Mouse (Mus musculus) liver, embryonic 15.5 days (tissue): ENCODE measurements around the gene Mul1. TPM values are rescaled to one million over a fixed set of nuclear protein-coding genes. Genes with fewer than 3 reads are reported as not detected.
A peak's percentile ranks its signal among the peaks of the same experiment; 100 is the strongest.

Source experiments
- ATAC-seq: fragments of 200-750 bp; cut with Nextera tagmentation; 2 replicates; pipeline ENCODE4 v1.8.0; 2017; ENCODE audit warnings: moderate number of reproducible peaks, mild to moderate bottlenecking, moderate library complexity; ENCODE audit not compliant: insufficient read depth
- H3K27ac ChIP-seq: fragments of 300-500 bp; sonication (generic); replicated peaks from 2 replicates; pipeline ENCODE4 v1.5.1; 2015; ENCODE audit warnings: mild to moderate bottlenecking, inconsistent platforms
- H3K27me3 ChIP-seq: fragments of 300-500 bp; sonication (generic); 2 replicates; pipeline ENCODE4 v1.6.1; 2015; ENCODE audit warnings: mild to moderate bottlenecking, inconsistent platforms
- H3K36me3 ChIP-seq: fragments of 300-500 bp; sonication (generic); replicated peaks from 2 replicates; pipeline ENCODE4 v1.6.1; 2015; ENCODE audit warnings: moderate library complexity, mild to moderate bottlenecking, inconsistent platforms
- H3K4me1 ChIP-seq: fragments of 300-500 bp; sonication (generic); replicated peaks from 2 replicates; pipeline ENCODE4 v1.6.1; 2015; ENCODE audit warnings: inconsistent platforms
- H3K4me2 ChIP-seq: fragments of 300-500 bp; sonication (generic); 2 replicates; pipeline ENCODE4 v1.6.1; 2015; ENCODE audit warnings: moderate library complexity, mild to moderate bottlenecking, inconsistent platforms
- H3K4me3 ChIP-seq: fragments of 300-500 bp; sonication (generic); replicated peaks from 2 replicates; pipeline ENCODE4 v1.5.1; 2015; ENCODE audit warnings: mild to moderate bottlenecking, inconsistent platforms
- H3K9ac ChIP-seq: fragments of 300-500 bp; sonication (generic); 2 replicates; pipeline ENCODE4 v1.6.1; 2015; ENCODE audit warnings: moderate library complexity, mild to moderate bottlenecking, inconsistent platforms
- H3K9me3 ChIP-seq: fragments of 300-500 bp; sonication (generic); replicated peaks from 2 replicates; pipeline ENCODE4 v1.6.1; 2016; ENCODE audit warnings: inconsistent platforms
- WGBS: fragments of 180-500 bp; shearing (Covaris S2); methylation state at CpG from one replicate; pipeline ENCODE4 v1.1.7; 2015; ENCODE audit warnings: mixed read lengths; ENCODE audit not compliant: insufficient replicate concordance; 5-methylcytosine and 5-hydroxymethylcytosine counted together
- polyA plus RNA-seq: library from polyadenylated mRNA; unstranded; fragments of >200 nt; fragmentation: Nextera tagmentation; extraction: Ambion mirVana; gene quantifications from 2 replicates; pipeline ENCODE4 v1.2.1, GENCODE M21; 2015

Gene Mul1
- polyA plus RNA-seq, 1 experiment from 2014 or later: 8.6 TPM

GRCm38 (mm10) chr4:138446981-138447380 is 12.5 kb downstream of the Mul1 start:
- Histone ChIP-seq H3K9ac (no peak overlapping the region), H3K4me3 (no peak overlapping the region), H3K27ac (no peak overlapping the region), H3K27me3 (peaks cover 65% of the 10 kb centered on the region), H3K4me1 (no peaks in the 10 kb centered on the region; the same call in 1 of the 2 replicates), H3K36me3 (no peaks in the 10 kb centered on the region), H3K9me3 (no peaks in the 10 kb centered on the region), H3K4me2 (no peak overlapping the region)
- 16% methylated on average over 13 of the region's 13 CpGs for WGBS
- no peak for ATAC-seq

- Histone ChIP-seq H3K9me3 (no peaks in the 10 kb centered on the region), H3K4me2 (no peak overlapping the region), H3K36me3 (no peaks in the 10 kb centered on the region), H3K27ac (no peak overlapping the region), H3K9ac (no peak overlapping the region), H3K27me3 (peaks cover 69% of the 10 kb centered on the region), H3K4me1 (no peaks in the 10 kb centered on the region; the same call in 1 of the 2 replicates), H3K4me3 (no peak overlapping the region)
- ATAC-seq: 0 out of 2 replicates have a peak, but pooled peaks have one; percentile 27
- WGBS: 2% methylated on average over 8 of the region's 8 CpGs
Measured at GRCm38 (mm10) chr4:138447387-138447786, 12.9 kb downstream of the Mul1 start.

GRCm38 (mm10) chr4:138447827-138448602 is 13.5 kb downstream of the Mul1 start:
- H3K27me3 ChIP-seq: peaks cover 75% of the 10 kb centered on the region

GRCm38 (mm10) chr4:138448872-138449615 is 14.6 kb downstream of the Mul1 start:
- no peak overlapping the region for H3K9ac ChIP-seq
- no peak overlapping the region for H3K4me3 ChIP-seq
- no peak for ATAC-seq
- 44% methylated on average over 7 of the region's 7 CpGs for WGBS
- H3K4me2 ChIP-seq: no peak overlapping the region
- no peaks in the 10 kb centered on the region for H3K9me3 ChIP-seq
- no peak overlapping the region for H3K27ac ChIP-seq
- H3K27me3 ChIP-seq: peaks cover 84% of the 10 kb centered on the region
- no peaks in the 10 kb centered on the region for H3K36me3 ChIP-seq
- peaks cover 6% of the 10 kb centered on the region for H3K4me1 ChIP-seq

More at GRCm38 (mm10) chr4:138447827-138448602, 13.5 kb downstream of the Mul1 start:
- H3K27ac ChIP-seq: no peak overlapping the region
- ATAC-seq: no peak
- H3K9me3 ChIP-seq: no peaks in the 10 kb centered on the region
- no peak overlapping the region for H3K4me3 ChIP-seq
- no peak overlapping the region for H3K9ac ChIP-seq
- H3K4me1 ChIP-seq: no peaks in the 10 kb centered on the region; the same call in none of the 2 replicates
- no peak overlapping the region for H3K4me2 ChIP-seq
- WGBS: 36% methylated on average over 15 of the region's 15 CpGs
- no peaks in the 10 kb centered on the region for H3K36me3 ChIP-seq

- H3K27ac ChIP-seq: no peak overlapping the region
- no peak overlapping the region for H3K9ac ChIP-seq
- no peaks in the 10 kb centered on the region for H3K9me3 ChIP-seq
- ATAC-seq: no peak
- H3K36me3 ChIP-seq: no peaks in the 10 kb centered on the region
- H3K4me3 ChIP-seq: no peak overlapping the region
- H3K27me3 ChIP-seq: peaks cover 84% of the 10 kb centered on the region
- WGBS: 50% methylated on average over 12 of the region's 12 CpGs
- no peak overlapping the region for H3K4me2 ChIP-seq
- H3K4me1 ChIP-seq: peaks cover 6% of the 10 kb centered on the region
Measured at GRCm38 (mm10) chr4:138449636-138450314, 15.3 kb downstream of the Mul1 start.

- Histone ChIP-seq H3K36me3 (no peaks in the 10 kb centered on the region), H3K27ac (no peak overlapping the region), H3K4me3 (no peak overlapping the region), H3K9me3 (no peaks in the 10 kb centered on the region), H3K4me2 (no peak overlapping the region), H3K9ac (no peak overlapping the region), H3K27me3 (peaks cover 88% of the 10 kb centered on the region), H3K4me1 (peaks cover 6% of the 10 kb centered on the region)
- 29% methylated on average over 15 of the region's 15 CpGs for WGBS
- ATAC-seq: no peak
Measured at GRCm38 (mm10) chr4:138452306-138453096, 18.0 kb downstream of the Mul1 start.

GRCm38 (mm10) chr4:138453097-138453752 is 18.8 kb downstream of the Mul1 start:
- peaks cover 94% of the 10 kb centered on the region for H3K27me3 ChIP-seq
- H3K4me2 ChIP-seq: peak overlapping the region; percentile 58
- no peak for ATAC-seq
- 7% methylated on average over 19 of the region's 19 CpGs for WGBS
- H3K4me1 ChIP-seq: peaks cover 6% of the 10 kb centered on the region
- H3K9ac ChIP-seq: no peak overlapping the region
- H3K4me3 ChIP-seq: peak overlapping the region; percentile 58; the same call in 1 of the 2 replicates
- no peak overlapping the region for H3K27ac ChIP-seq
- no peaks in the 10 kb centered on the region for H3K36me3 ChIP-seq
- no peaks in the 10 kb centered on the region for H3K9me3 ChIP-seq

- Histone ChIP-seq H3K4me1 (peaks cover 6% of the 10 kb centered on the region), H3K4me2 (peak within 1 kb of the TSS; percentile 58), H3K36me3 (no peaks in the 10 kb centered on the region), H3K27ac (peak within 1 kb of the TSS; percentile 65), H3K27me3 (peaks cover 97% of the 10 kb centered on the region), H3K9ac (peak within 1 kb of the TSS; percentile 48), H3K9me3 (no peaks in the 10 kb centered on the region), H3K4me3 (peak within 1 kb of the TSS; percentile 58)
- WGBS: under 1% methylated on average over 61 of the region's 64 CpGs
- peak; percentile 72 for ATAC-seq
Measured at GRCm38 (mm10) chr4:138453753-138454570, 19.5 kb downstream of the Mul1 start, which contains the start of gene Camk2n1. TSS of gene Camk2n1 (plus strand) at chr4:138454314.

GRCm38 (mm10) chr4:138454571-138455140 is 20.2 kb downstream of the Mul1 start:
- H3K9ac ChIP-seq: peak overlapping the region; percentile 48

More at GRCm38 (mm10) chr4:138454571-138455140, 20.2 kb downstream of the Mul1 start:
- peak; percentile 35 for ATAC-seq
- Histone ChIP-seq H3K4me3 (peak overlapping the region; percentile 58), H3K4me2 (peak overlapping the region; percentile 58), H3K27ac (peak overlapping the region; percentile 65), H3K9me3 (no peaks in the 10 kb centered on the region), H3K27me3 (peaks cover 98% of the 10 kb centered on the region), H3K4me1 (peaks cover 6% of the 10 kb centered on the region), H3K36me3 (no peaks in the 10 kb centered on the region)
- under 1% methylated on average over 73 of the region's 78 CpGs for WGBS
